Mouse (Mus musculus) intestine, postnatal 0 days (tissue): Measurements from ENCODE around the gene Pigf. TPM values are rescaled to one million over a fixed set of nuclear protein-coding genes. Genes with fewer than 3 reads are reported as not detected.

ENCODE experiments used
- ATAC-seq: fragments of 200-750 bp; cut with Nextera tagmentation; 2 replicates; pipeline ENCODE4 v1.8.0; 2017; ENCODE audit warnings: mild to moderate bottlenecking, moderate TSS enrichment, moderate library complexity
- H3K27ac ChIP-seq: fragments of 300-500 bp; sonication (generic); 2 replicates; pipeline ENCODE4 v1.5.1; 2014; ENCODE audit warnings: mild to moderate bottlenecking, low read depth, low read length, moderate library complexity
- H3K27me3 ChIP-seq: fragments of 300-500 bp; sonication (generic); replicated peaks from 2 replicates; pipeline ENCODE4 v1.6.1; 2014; ENCODE audit warnings: low read length, mixed read lengths; ENCODE audit not compliant: control insufficient read depth, insufficient read depth
- H3K36me3 ChIP-seq: fragments of 300-500 bp; sonication (generic); 2 replicates; pipeline ENCODE4 v1.6.1; 2014; ENCODE audit warnings: mild to moderate bottlenecking, moderate library complexity; ENCODE audit not compliant: control insufficient read depth, insufficient read depth
- H3K4me1 ChIP-seq: fragments of 300-500 bp; sonication (generic); replicated peaks from 2 replicates; pipeline ENCODE4 v1.6.1; 2014; ENCODE audit warnings: antibody characterized with exemption, low read length, mixed read lengths; ENCODE audit not compliant: control insufficient read depth, insufficient read depth
- H3K4me2 ChIP-seq: fragments of 300-500 bp; sonication (generic); replicated peaks from 2 replicates; pipeline ENCODE4 v1.6.1; 2014; ENCODE audit warnings: low read depth, mild to moderate bottlenecking, moderate library complexity
- H3K4me3 ChIP-seq: fragments of 300-500 bp; sonication (generic); 2 replicates; pipeline ENCODE4 v1.5.1; 2014; ENCODE audit warnings: low read depth, low read length
- H3K9ac ChIP-seq: fragments of 300-500 bp; sonication (generic); 2 replicates; pipeline ENCODE4 v1.6.1; 2014; ENCODE audit warnings: mild to moderate bottlenecking, low read depth, low read length
- H3K9me3 ChIP-seq: fragments of 300-500 bp; sonication (generic); 2 replicates; pipeline ENCODE4 v1.6.1; 2016; ENCODE audit warnings: mixed run types; ENCODE audit not compliant: control insufficient read depth
- CTCF ChIP-seq: sonication (generic); IDR thresholded peaks from 2 replicates; pipeline ENCODE4 v1.5.1; 2016; ENCODE audit warnings: low read depth, mild to moderate bottlenecking, control low read depth, antibody characterized with exemption, moderate library complexity
- WGBS: fragments of 180-500 bp; shearing (Covaris S2); extraction: QIAGEN DNeasy Blood & Tissue Kit; methylation state at CpG from one replicate; pipeline ENCODE4 v1.1.7; 2014; 5-methylcytosine and 5-hydroxymethylcytosine counted together
- polyA plus RNA-seq: library from polyadenylated mRNA; unstranded; fragments of >200 nt; fragmentation: Nextera tagmentation; extraction: Ambion mirVana; gene quantifications from 2 replicates; pipeline ENCODE4 v1.2.1, GENCODE M21; 2015

Pigf gene
- polyA plus RNA-seq, 1 experiment from 2014 or later = 42.6 TPM

- Histone ChIP-seq H3K9me3 (no peaks in the 10 kb centered on the region), H3K27ac (no peak overlapping the region), H3K4me1 (0 out of 2 replicates have a peak, but pooled peaks cover 3% of the 10 kb centered on the region), H3K4me2 (no peak overlapping the region), H3K4me3 (no peak overlapping the region), H3K36me3 (peaks cover 12% of the 10 kb centered on the region), H3K9ac (no peak overlapping the region), H3K27me3 (no peaks in the 10 kb centered on the region)
- ATAC-seq = no peak
- 93% methylated on average over 12 of the region's 12 CpGs for WGBS
- TF ChIP-seq CTCF = no peak
Measured at GRCm38 (mm10) chr17:86967048-86967447, 58.2 kb downstream of the Pigf start.

- peaks cover 9% of the 10 kb centered on the region for H3K36me3 ChIP-seq
- no peaks in the 10 kb centered on the region for H3K9me3 ChIP-seq
- no peak for TF ChIP-seq CTCF
- H3K27me3 ChIP-seq = no peaks in the 10 kb centered on the region
- H3K9ac ChIP-seq = no peak overlapping the region
- WGBS = 80% methylated on average over 10 of the region's 10 CpGs
- 0 out of 2 replicates have a peak, but pooled peaks cover 3% of the 10 kb centered on the region for H3K4me1 ChIP-seq
- no peak overlapping the region for H3K4me2 ChIP-seq
- no peak for ATAC-seq
- no peak overlapping the region for H3K4me3 ChIP-seq
- no peak overlapping the region for H3K27ac ChIP-seq
Measured at GRCm38 (mm10) chr17:86966040-86966439, 59.2 kb downstream of the Pigf start.

GRCm38 (mm10) chr17:86965121-86965520 is 60.1 kb downstream of the Pigf start:
- ATAC-seq = no peak
- H3K27me3 ChIP-seq = no peaks in the 10 kb centered on the region
- H3K9ac ChIP-seq = no peak overlapping the region
- H3K9me3 ChIP-seq = no peaks in the 10 kb centered on the region
- no peak for TF ChIP-seq CTCF
- 0 out of 2 replicates have a peak, but pooled peaks cover 3% of the 10 kb centered on the region for H3K4me1 ChIP-seq
- peak overlapping the region; percentile 31; the same call in 1 of the 2 replicates for H3K27ac ChIP-seq
- H3K4me3 ChIP-seq = peak overlapping the region; percentile 75
- WGBS = 69% methylated on average over 8 of the region's 8 CpGs
- H3K4me2 ChIP-seq = peak overlapping the region; percentile 96
- peaks cover 1% of the 10 kb centered on the region for H3K36me3 ChIP-seq

GRCm38 (mm10) chr17:86964502-86964901 is 60.7 kb downstream of the Pigf start:
- WGBS = 3% methylated on average over 10 of the region's 10 CpGs
- Histone ChIP-seq H3K36me3 (no peaks in the 10 kb centered on the region; the same call in 1 of the 2 replicates), H3K9me3 (no peaks in the 10 kb centered on the region), H3K27me3 (no peaks in the 10 kb centered on the region), H3K9ac (0 out of 2 replicates have a peak overlapping the region, but pooled peaks have one; percentile 11), H3K4me3 (peak overlapping the region; percentile 75), H3K4me1 (0 out of 2 replicates have a peak, but pooled peaks cover 3% of the 10 kb centered on the region), H3K4me2 (peak overlapping the region; percentile 96), H3K27ac (peak overlapping the region; percentile 31; the same call in 1 of the 2 replicates)
- peak; percentile 51 for ATAC-seq
- TF ChIP-seq CTCF = no peak

- WGBS = 3% methylated on average over 6 of the region's 6 CpGs
- H3K27ac ChIP-seq = peak overlapping the region; percentile 88; the same call in 1 of the 2 replicates
- H3K9me3 ChIP-seq = no peaks in the 10 kb centered on the region
- no peaks in the 10 kb centered on the region; the same call in 1 of the 2 replicates for H3K36me3 ChIP-seq
- H3K4me2 ChIP-seq = peak overlapping the region; percentile 96
- peak overlapping the region; percentile 75 for H3K4me3 ChIP-seq
- H3K4me1 ChIP-seq = 0 out of 2 replicates have a peak, but pooled peaks cover 3% of the 10 kb centered on the region
- no peaks in the 10 kb centered on the region for H3K27me3 ChIP-seq
- no peak for TF ChIP-seq CTCF
- H3K9ac ChIP-seq = peak overlapping the region; percentile 11; the same call in 1 of the 2 replicates
- ATAC-seq = no peak
Measured at GRCm38 (mm10) chr17:86964041-86964440, 61.2 kb downstream of the Pigf start.

GRCm38 (mm10) chr17:86963586-86963902 is 61.7 kb downstream of the Pigf start:
- 0 out of 2 replicates have a peak, but pooled peaks cover 3% of the 10 kb centered on the region for H3K4me1 ChIP-seq
- no peak for TF ChIP-seq CTCF
- H3K9me3 ChIP-seq = no peaks in the 10 kb centered on the region
- H3K9ac ChIP-seq = peak overlapping the region; percentile 81
- WGBS = 1% methylated on average over 14 of the region's 26 CpGs
- no peak; the same call in 1 of the 2 replicates for ATAC-seq
- peak overlapping the region; percentile 75 for H3K4me3 ChIP-seq
- peak overlapping the region; percentile 88 for H3K27ac ChIP-seq
- H3K4me2 ChIP-seq = peak overlapping the region; percentile 96
- H3K36me3 ChIP-seq = no peaks in the 10 kb centered on the region
- H3K27me3 ChIP-seq = no peaks in the 10 kb centered on the region
